Mouse (Mus musculus) liver, embryonic 14.5 days (tissue): ENCODE data around the gene Stim1. TPM values are rescaled to one million over a fixed set of nuclear protein-coding genes. Genes with fewer than 3 reads are reported as not detected.

Experiments
- ATAC-seq: fragments of 200-750 bp; cut with Nextera tagmentation; 2 replicates; pipeline ENCODE4 v1.8.0; 2017; ENCODE audit warnings: moderate number of reproducible peaks, mild to moderate bottlenecking, moderate library complexity; ENCODE audit not compliant: insufficient read depth
- DNase-seq, 3 experiments: peaks; one replicate each; pipeline ENCODE4 v3.0.0-alpha.2; 2012 to 2013; ENCODE audit warnings: low read depth in 3 of 3, low spot score in 3 of 3
- H3K27ac ChIP-seq: fragments of 300-500 bp; sonication (generic); 2 replicates; pipeline ENCODE4 v1.5.1; 2014; ENCODE audit warnings: moderate library complexity, mild to moderate bottlenecking, control low read depth, inconsistent platforms
- H3K27me3 ChIP-seq: fragments of 300-500 bp; sonication (generic); 2 replicates; pipeline ENCODE4 v1.6.1; 2014; ENCODE audit warnings: mild to moderate bottlenecking, low read length, moderate library complexity; ENCODE audit not compliant: control insufficient read depth, insufficient read depth
- H3K36me3 ChIP-seq: fragments of 300-500 bp; sonication (generic); replicated peaks from 2 replicates; pipeline ENCODE4 v1.6.1; 2014; ENCODE audit warnings: low read depth; ENCODE audit not compliant: control insufficient read depth, insufficient read depth
- H3K4me1 ChIP-seq, 2 experiments: fragments of 200-500 bp in 1 of 2; fragments of 300-500 bp in 1 of 2; sonication (generic) in 1 of 2; replicated peaks; 2 replicates each; pipeline ENCODE4 v1.6.1; 2012 to 2014; ENCODE audit warnings: antibody characterized with exemption in 1 of 2, inconsistent platforms in 1 of 2, low read length in 1 of 2; ENCODE audit not compliant: control insufficient read depth in 2 of 2, insufficient read depth in 2 of 2
- H3K4me2 ChIP-seq: fragments of 300-500 bp; sonication (generic); 2 replicates; pipeline ENCODE4 v1.6.1; 2014; ENCODE audit warnings: low read depth, mild to moderate bottlenecking, control low read depth, moderate library complexity
- H3K4me3 ChIP-seq, 2 experiments: fragments of 200-500 bp in 1 of 2; fragments of 300-500 bp in 1 of 2; sonication (generic) in 1 of 2; 2 replicates each; pipeline ENCODE4 v1.5.1; 2012 to 2014; ENCODE audit warnings: low read depth in 2 of 2, low read length in 2 of 2, mild to moderate bottlenecking in 2 of 2, control low read depth in 1 of 2, inconsistent platforms in 1 of 2, moderate library complexity in 1 of 2; ENCODE audit not compliant: insufficient read depth in 1 of 2
- H3K9ac ChIP-seq: fragments of 300-500 bp; sonication (generic); replicated peaks from 2 replicates; pipeline ENCODE4 v1.6.1; 2014; ENCODE audit warnings: mild to moderate bottlenecking, control low read depth, moderate library complexity
- H3K9me3 ChIP-seq: fragments of 300-500 bp; sonication (generic); 2 replicates; pipeline ENCODE4 v1.6.1; 2016; ENCODE audit warnings: low read length, mixed read lengths; ENCODE audit not compliant: control insufficient read depth
- CTCF ChIP-seq: IDR thresholded peaks from 2 replicates; pipeline ENCODE4 v1.5.1; 2016; ENCODE audit warnings: antibody characterized with exemption, low read depth, control low read depth
- EP300 ChIP-seq: IDR thresholded peaks from 2 replicates; pipeline ENCODE4 v1.6.1; 2016; ENCODE audit warnings: antibody characterized with exemption, low read depth
- WGBS: fragments of 180-500 bp; shearing (Covaris S2); extraction: QIAGEN DNeasy Blood & Tissue Kit; methylation state at CpG from one replicate; pipeline ENCODE4 v1.1.7; 2014; ENCODE audit not compliant: insufficient replicate concordance; 5-methylcytosine and 5-hydroxymethylcytosine counted together
- polyA plus RNA-seq, 2 experiments: library from polyadenylated mRNA; depleted of rRNA in 1 of 2; stranded (reverse) in 1 of 2; unstranded in 1 of 2; fragments of >200 nt; fragmentation: Nextera tagmentation in 1 of 2; extraction: Ambion mirVana in 1 of 2; gene quantifications; 2 replicates each; pipeline versions ENCODE4 v1.2.1 to v1.2.3; 2012 to 2014

The Stim1 gene
- polyA plus RNA-seq, 2 experiments, result 7.9 to 9.3 TPM

DNA sequence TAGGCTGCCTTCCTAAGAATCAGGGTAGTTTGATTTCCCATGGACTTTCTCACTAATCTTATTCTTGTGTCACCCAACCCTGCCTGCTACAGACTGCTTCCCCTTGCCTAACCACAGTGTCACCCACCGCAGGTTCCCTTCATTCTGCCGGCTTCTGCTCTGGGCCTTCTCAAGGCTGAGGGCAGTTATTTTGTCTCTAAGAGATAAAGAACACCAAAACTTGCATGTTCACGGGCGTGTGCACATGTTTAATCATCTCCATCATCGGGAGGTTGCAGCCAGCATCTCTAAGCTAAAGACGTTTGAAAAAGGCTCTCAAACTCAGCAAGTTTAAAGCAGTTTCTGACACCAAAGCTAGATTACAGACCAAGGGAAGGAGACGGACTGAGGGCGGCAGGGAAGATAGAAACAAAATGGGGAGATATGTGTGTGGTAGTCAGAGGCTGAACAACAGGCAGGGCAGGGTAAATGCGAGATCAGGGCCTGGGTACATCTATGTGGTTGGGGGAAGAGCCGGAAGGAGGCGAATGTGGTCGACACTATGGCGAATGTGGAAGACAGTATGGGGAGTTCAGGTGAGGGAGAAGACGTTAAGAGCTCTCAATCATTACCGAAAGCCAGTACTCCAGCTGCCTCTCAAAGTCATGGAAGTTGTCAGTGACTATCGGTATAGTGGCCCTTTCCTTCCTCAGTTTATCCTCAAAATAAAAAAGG, 18.8 kb upstream of the Stim1 start:
- WGBS, result 2% methylated on average over 16 of the region's 16 CpGs

DNA sequence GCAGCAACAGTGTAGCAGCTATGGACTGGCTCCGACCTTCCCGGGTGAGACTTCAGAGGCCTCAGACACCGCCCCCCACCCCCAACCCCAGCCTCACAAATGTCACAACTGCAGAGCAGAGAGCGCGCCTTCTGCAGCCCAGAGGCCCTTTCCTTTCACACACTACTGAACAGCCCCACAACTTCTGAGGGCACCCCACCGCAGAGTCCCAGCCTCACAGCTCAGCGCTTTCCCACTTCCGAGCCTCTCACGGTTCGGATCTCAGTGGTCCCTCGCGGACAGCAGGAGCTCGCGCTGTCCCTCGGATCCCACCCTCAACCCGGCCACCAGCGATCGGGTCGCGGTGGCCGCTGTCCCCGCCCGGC, 18.1 kb upstream of the Stim1 start:
- Histone ChIP-seq H3K4me2 (peak overlapping the region; percentile 95), H3K36me3 (no peaks in the 10 kb centered on the region), H3K27ac (peak overlapping the region; percentile 95), H3K4me3 (peak overlapping the region; percentile 83 to 95), H3K9me3 (no peaks in the 10 kb centered on the region), H3K4me1 (peaks cover 45 to 55% of the 10 kb centered on the region in 2 experiments), H3K9ac (peak overlapping the region; percentile 89), H3K27me3 (no peaks in the 10 kb centered on the region)
- DNase-seq, result no peak
- TF ChIP-seq EP300, result no peak
- no peak for TF ChIP-seq CTCF
- WGBS, result under 1% methylated on average over 23 of the region's 23 CpGs
- peak; percentile 40 for ATAC-seq

More for the DNA sequence above, 18.8 kb upstream of the Stim1 start:
- DNase-seq (peak in 1 of 3 experiments; percentile 41), ATAC-seq (peak; percentile 6; the same call in 1 of the 2 replicates)
- Histone ChIP-seq H3K9ac (peak overlapping the region; percentile 89), H3K27me3 (no peaks in the 10 kb centered on the region), H3K36me3 (no peaks in the 10 kb centered on the region), H3K4me1 (peaks cover 47 to 57% of the 10 kb centered on the region in 2 experiments), H3K9me3 (no peaks in the 10 kb centered on the region), H3K4me3 (peak overlapping the region; percentile 83 to 95), H3K4me2 (peak overlapping the region; percentile 95), H3K27ac (peak overlapping the region; percentile 95)
- TF ChIP-seq CTCF (no peak), EP300 (0 out of 2 replicates have a peak, but pooled peaks have one; percentile 36)

DNA sequence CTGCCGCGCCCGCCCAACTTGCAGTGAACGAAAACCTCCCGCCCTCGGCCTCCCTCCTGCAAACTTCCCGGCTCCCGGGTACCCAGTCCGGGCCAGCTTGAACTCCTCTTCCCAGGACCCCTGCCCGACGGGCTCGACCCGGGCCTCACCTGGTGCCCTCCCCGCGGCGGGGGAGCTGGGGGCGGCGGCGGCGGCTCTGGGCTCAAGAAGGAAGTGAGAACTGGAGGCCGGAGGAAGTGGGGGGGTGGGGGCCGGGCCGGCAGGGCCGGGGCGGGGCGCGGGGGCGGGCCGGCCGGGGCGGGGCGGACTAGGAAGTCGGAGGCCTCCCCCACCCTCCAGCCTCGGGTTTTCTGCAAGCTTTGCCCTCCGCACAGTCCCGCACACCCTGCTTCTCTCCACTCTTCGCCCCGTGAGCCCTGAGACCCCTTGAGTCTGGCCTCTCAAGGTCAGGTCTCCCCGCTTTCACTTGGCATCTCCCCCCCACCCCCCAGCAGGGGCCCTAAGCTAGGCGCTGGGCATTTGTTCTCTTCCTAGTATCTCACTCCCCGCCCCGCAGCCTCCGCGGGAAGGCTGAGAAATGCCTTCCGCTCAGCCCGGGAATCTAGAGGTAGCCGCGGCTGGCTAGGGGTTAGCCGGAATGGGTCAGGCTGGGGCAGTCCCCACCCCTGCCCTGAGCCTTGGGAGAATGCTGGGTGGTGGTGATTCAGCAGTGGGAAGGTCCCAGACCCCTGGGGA, 17.5 kb upstream of the Stim1 start:
- under 1% methylated on average over 46 of the region's 49 CpGs for WGBS

DNA sequence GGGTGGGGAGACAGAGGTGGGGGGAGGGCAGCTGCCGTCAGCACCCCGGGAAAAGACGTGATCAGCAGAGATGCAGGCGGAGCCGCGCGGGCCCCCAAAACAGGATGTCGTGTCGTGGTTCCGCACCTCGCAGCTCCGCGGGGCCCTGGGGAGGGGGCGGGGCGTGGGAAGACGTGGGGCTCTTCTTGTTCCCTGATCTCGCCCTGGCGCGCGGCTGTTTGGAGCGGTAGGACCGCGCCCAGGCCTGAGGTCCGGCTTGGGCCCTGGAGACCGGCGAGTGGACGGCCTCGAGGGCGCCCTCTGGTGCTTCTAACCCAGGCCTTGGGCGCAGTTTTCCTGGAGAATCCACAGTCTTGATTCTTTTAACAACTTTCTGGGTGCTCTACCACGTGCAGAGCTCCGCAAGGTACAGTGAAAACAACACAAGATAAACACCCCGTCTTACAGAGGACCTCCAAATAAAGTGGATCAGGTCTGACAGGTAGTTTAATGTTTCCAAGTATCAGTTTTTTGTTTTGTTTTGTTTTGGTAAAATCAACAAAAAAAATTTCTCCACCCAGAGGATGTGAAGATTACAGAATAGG, 16.9 kb upstream of the Stim1 start:
- ATAC-seq, result peak; percentile 67
- H3K4me1 ChIP-seq, result peaks cover 36 to 45% of the 10 kb centered on the region in 2 experiments
- DNase-seq, result peak; percentile 75 to 81 (median 80)
- H3K36me3 ChIP-seq, result no peaks in the 10 kb centered on the region
- H3K27ac ChIP-seq, result peak overlapping the region; percentile 95
- H3K4me3 ChIP-seq, result peak overlapping the region; percentile 73 to 83
- H3K4me2 ChIP-seq, result peak overlapping the region; percentile 95
- no peaks in the 10 kb centered on the region for H3K27me3 ChIP-seq
- H3K9me3 ChIP-seq, result no peaks in the 10 kb centered on the region
- under 1% methylated on average over 33 of the region's 33 CpGs for WGBS
- peak overlapping the region; percentile 89 for H3K9ac ChIP-seq
- TF ChIP-seq CTCF (peak; percentile 94), EP300 (no peak)

More for the DNA sequence above, 17.5 kb upstream of the Stim1 start:
- Histone ChIP-seq H3K9me3 (no peaks in the 10 kb centered on the region), H3K9ac (peak overlapping the region; percentile 89), H3K27ac (peak overlapping the region; percentile 95), H3K4me2 (peak overlapping the region; percentile 95), H3K27me3 (no peaks in the 10 kb centered on the region), H3K4me3 (peak overlapping the region; percentile 83 to 95), H3K36me3 (no peaks in the 10 kb centered on the region), H3K4me1 (peaks cover 39 to 51% of the 10 kb centered on the region in 2 experiments)
- TF ChIP-seq CTCF (no peak), EP300 (no peak)
- ATAC-seq, result peak; percentile 80
- peak; percentile 60 to 67 (median 64) for DNase-seq

- DNase-seq (no peak), ATAC-seq (no peak)
- Histone ChIP-seq H3K27me3 (no peaks in the 10 kb centered on the region), H3K4me2 (peak overlapping the region; percentile 37), H3K4me3 (no peak overlapping the region), H3K9ac (peak overlapping the region; percentile 50), H3K9me3 (no peaks in the 10 kb centered on the region), H3K27ac (peak overlapping the region; percentile 37), H3K4me1 (peaks cover 10 to 16% of the 10 kb centered on the region in 2 experiments), H3K36me3 (no peaks in the 10 kb centered on the region)
- TF ChIP-seq EP300, result peak; percentile 24; the same call in 1 of the 2 replicates
- TF ChIP-seq CTCF, result no peak
- WGBS, result 15% methylated on average over 1 of the region's 1 CpGs
Observed at GRCm38 (mm10) chr7:102253631-102254030, 14.0 kb upstream of the Stim1 start.
